In genomic region chr7:80186021-80186420, GRCm38 (mm10) we compare ENCODE assay signal across 8 mouse cellular contexts. TPM values are rescaled to one million over a fixed set of nuclear protein-coding genes. Genes with fewer than 3 reads are reported as not detected.
DNase-seq lines count a peak whose midpoint lies in the region; ATAC-seq and TF ChIP-seq lines count a peak whose summit lies in the region.

No protein-coding gene starts in this region.

- WGBS in forebrain, embryonic 11.5 days, result 21% methylated on average over 8 of the region's 8 CpGs
- 16% methylated on average over 8 of the region's 8 CpGs for WGBS in hindbrain, embryonic 13.5 days
- WGBS in liver, adult 2 months, result 3% methylated on average over 8 of the region's 8 CpGs

- TF ChIP-seq POLR2A in liver, adult 2 months (IDR thresholded peaks at IDR 0.05; ENCODE audit: extremely low read depth, insufficient read depth, low read length), result no peak

- H3ac ChIP-seq in C2C12 (ENCODE audit: control insufficient read depth, insufficient read length, low read depth), result peak overlapping the region; percentile 63

- no peaks in the 10 kb centered on the region for H3K36me3 ChIP-seq in C2C12 (ENCODE audit: control insufficient read depth, insufficient read depth)
- no peaks in the 10 kb centered on the region for H3K36me3 ChIP-seq in forebrain, embryonic 11.5 days (ENCODE audit: control insufficient read depth, insufficient read depth, low read length)
- H3K36me3 ChIP-seq in hindbrain, embryonic 13.5 days, result no peaks in the 10 kb centered on the region
- H3K36me3 ChIP-seq in liver, adult 2 months (ENCODE audit: control insufficient read depth, insufficient read depth, low read length), result no peaks in the 10 kb centered on the region

- no peak for ATAC-seq in forebrain, embryonic 11.5 days (replicated peaks; ENCODE audit: low FRiP score)
- no peak for ATAC-seq in hindbrain, embryonic 13.5 days (ENCODE audit: low FRiP score)
- ATAC-seq in monocyte, adult 5-6 weeks (replicated peaks; ENCODE audit: insufficient number of reproducible peaks, low FRiP score, low TSS enrichment, poor library complexity, severe bottlenecking), result no peak

- H3K27ac ChIP-seq in forebrain, embryonic 11.5 days (ENCODE audit: low read depth, low read length), result peak overlapping the region; percentile 92
- H3K27ac ChIP-seq in hindbrain, embryonic 13.5 days, result no peak overlapping the region
- H3K27ac ChIP-seq in liver, adult 2 months (replicated peaks; ENCODE audit: insufficient read depth, low read depth, low read length), result peak overlapping the region; percentile 71

- no peaks in the 10 kb centered on the region for H3K27me3 ChIP-seq in C2C12 (ENCODE audit: control insufficient read depth, insufficient read depth, insufficient read length)
- no peaks in the 10 kb centered on the region for H3K27me3 ChIP-seq in forebrain, embryonic 11.5 days (ENCODE audit: control insufficient read depth, insufficient read depth, low read length)
- no peaks in the 10 kb centered on the region for H3K27me3 ChIP-seq in hindbrain, embryonic 13.5 days
- H3K27me3 ChIP-seq in liver, adult 2 months (ENCODE audit: control insufficient read depth, insufficient read depth, low read length), result no peaks in the 10 kb centered on the region

- H3K4me1 ChIP-seq in forebrain, embryonic 11.5 days (replicated peaks; ENCODE audit: control insufficient read depth, insufficient read depth, low read length), result peaks cover 20% of the 10 kb centered on the region
- H3K4me1 ChIP-seq in hindbrain, embryonic 13.5 days (replicated peaks), result peaks cover 55% of the 10 kb centered on the region
- H3K4me1 ChIP-seq in liver, adult 2 months (ENCODE audit: control insufficient read depth, insufficient read depth, low read length), result peaks cover 10% of the 10 kb centered on the region

- peak overlapping the region; percentile 68 for H3K4me2 ChIP-seq in forebrain, embryonic 11.5 days (ENCODE audit: low read depth, low read length, severe bottlenecking)
- H3K4me2 ChIP-seq in hindbrain, embryonic 13.5 days, result peak overlapping the region; percentile 75

- H3K79me3 ChIP-seq in C2C12 (ENCODE audit: low read depth), result peaks cover 25% of the 10 kb centered on the region

- no peaks in the 10 kb centered on the region for H3K9me3 ChIP-seq in forebrain, embryonic 11.5 days (ENCODE audit: control insufficient read depth, low read length)
- H3K9me3 ChIP-seq in hindbrain, embryonic 13.5 days, result no peaks in the 10 kb centered on the region

- peak; percentile 95 for DNase-seq in ZHBTc4 (ENCODE audit: low read depth, low spot score)
- DNase-seq in forebrain, embryonic 11.5 days (ENCODE audit: low spot score), result no peak
- peak; percentile 77 for DNase-seq in liver, adult 2 months (ENCODE audit: extremely low read depth, low read depth, low spot score)
- DNase-seq in spleen, postnatal 36 days (ENCODE audit: low spot score in 2 of 2), result peak; percentile 62 to 73
- DNase-seq in frontal cortex, postnatal 25 days (ENCODE audit: low spot score in 2 of 2), result no peak

- peaks cover 40% of the 10 kb centered on the region for H3K79me2 ChIP-seq in C2C12 (ENCODE audit: control insufficient read depth, insufficient read depth)
- H3K79me2 ChIP-seq in liver, adult 2 months (ENCODE audit: control insufficient read depth, insufficient read depth, low read length), result no peaks in the 10 kb centered on the region

- H3K4me3 ChIP-seq in C2C12 (ENCODE audit: insufficient read depth, poor library complexity, severe bottlenecking), result peak overlapping the region; percentile 34
- H3K4me3 ChIP-seq in forebrain, embryonic 11.5 days (ENCODE audit: low read depth, low read length), result peak overlapping the region; percentile 46
- peak overlapping the region; percentile 52; the same call in 1 of the 2 replicates for H3K4me3 ChIP-seq in hindbrain, embryonic 13.5 days
- H3K4me3 ChIP-seq in liver, adult 2 months (ENCODE audit: insufficient read depth, low read depth, low read length), result no peak overlapping the region; the same call in 1 of the 2 replicates

- no peak for TF ChIP-seq CTCF in C2C12 (IDR thresholded peaks at IDR 0.05; ENCODE audit: control insufficient read depth, insufficient read depth, insufficient read length)
- no peak for TF ChIP-seq CTCF in liver, adult 2 months (IDR thresholded peaks at IDR 0.05; ENCODE audit: low read depth, low read length)

- H3K9ac ChIP-seq in forebrain, embryonic 11.5 days (ENCODE audit: low read length), result peak overlapping the region; percentile 66
- 0 out of 2 replicates have a peak overlapping the region, but pooled peaks have one; percentile 75 for H3K9ac ChIP-seq in hindbrain, embryonic 13.5 days
- peak overlapping the region; percentile 64; the same call in 1 of the 2 replicates for H3K9ac ChIP-seq in liver, adult 2 months (ENCODE audit: low read depth, low read length)

TF ChIP-seq in C2C12, 6 proteins besides CTCF, POLR2A, EP300 and RAD21:
- no peak for TF ChIP-seq USF1 (IDR thresholded peaks at IDR 0.05; ENCODE audit: low read depth)

RNA-seq across cellular contexts. Expression of gene Sema4b, which starts 0.6 kb away (rescaled TPM):
- 19.8 TPM for polyA plus RNA-seq in C2C12 (2012; fragmentation: generic; extraction: Trizol)
- polyA plus RNA-seq in forebrain, embryonic 11.5 days (2014; fragmentation: Nextera tagmentation; extraction: Ambion mirVana), result 15.7 and 17.3 TPM in 2 replicates
- 23.9 and 26.5 TPM in 2 replicates for polyA plus RNA-seq in hindbrain, embryonic 13.5 days (2015; fragmentation: Nextera tagmentation; extraction: Ambion mirVana)
- total RNA-seq in liver, adult 2 months (2014; rRNA removed), result 3.7 and 5.4 TPM in 2 replicates
- 4.0 and 4.4 TPM in 2 replicates for polyA plus RNA-seq in liver, adult 2 months (2012; rRNA removed)
- 7.4 to 9.3 TPM (median 9.1 TPM) in 3 replicates for total RNA-seq in monocyte, adult 5-6 weeks (2017)

RNA-seq across cellular contexts. Expression of gene Cib1, which starts 46.6 kb away (rescaled TPM):
- polyA plus RNA-seq in C2C12 (2012; fragmentation: generic; extraction: Trizol), result 131 TPM
- 51.4 and 58.1 TPM in 2 replicates for polyA plus RNA-seq in forebrain, embryonic 11.5 days (2014; fragmentation: Nextera tagmentation; extraction: Ambion mirVana)
- polyA plus RNA-seq in hindbrain, embryonic 13.5 days (2015; fragmentation: Nextera tagmentation; extraction: Ambion mirVana), result 35.0 and 38.1 TPM in 2 replicates
- total RNA-seq in liver, adult 2 months (2014; rRNA removed), result 51.7 and 62.5 TPM in 2 replicates
- polyA plus RNA-seq in liver, adult 2 months (2012; rRNA removed), result 108 and 114 TPM in 2 replicates
- total RNA-seq in monocyte, adult 5-6 weeks (2017), result 37.5 to 51.3 TPM (median 45.7 TPM) in 3 replicates

RNA-seq across cellular contexts. Expression of gene Gdpgp1, which starts 46.6 kb away (rescaled TPM):
- 1.2 TPM for polyA plus RNA-seq in C2C12 (2012; fragmentation: generic; extraction: Trizol)
- 5.3 and 5.7 TPM in 2 replicates for polyA plus RNA-seq in forebrain, embryonic 11.5 days (2014; fragmentation: Nextera tagmentation; extraction: Ambion mirVana)
- 4.1 and 5.3 TPM in 2 replicates for polyA plus RNA-seq in hindbrain, embryonic 13.5 days (2015; fragmentation: Nextera tagmentation; extraction: Ambion mirVana)
- total RNA-seq in liver, adult 2 months (2014; rRNA removed), result 1.2 and 1.9 TPM in 2 replicates
- polyA plus RNA-seq in liver, adult 2 months (2012; rRNA removed), result 2.1 and 2.2 TPM in 2 replicates
- total RNA-seq in monocyte, adult 5-6 weeks (2017), result 0.86 to 3.5 TPM (median 2.2 TPM) in 3 replicates

Comparison
In these comparisons a context has a peak if more than half of its experiments do, and no peak if none do; other contexts are left out.
1. DNase-seq: peak in ZHBTc4 (single experiment), liver, adult 2 months (single experiment) and spleen, postnatal 36 days (2 of 2); none in forebrain, embryonic 11.5 days (single experiment) and frontal cortex, postnatal 25 days (0 of 2).
2. Peak in every context shown above with its lines, with median percentiles within 50 percentile points of each other: H3K9ac ChIP-seq.